Mouse (Mus musculus): ENCODE results near the gene H2-D1. TPM values are rescaled to one million over a fixed set of nuclear protein-coding genes. Genes with fewer than 3 reads are reported as not detected.
"Not testable (repeated sequence)": the region's sequence is repeated elsewhere in the genome, so short reads cannot be mapped to it uniquely, and the experiment has no call there.

Gene H2-D1
- polyA plus RNA-seq, 1 experiment from 2014 or later: 107 TPM

DNA sequence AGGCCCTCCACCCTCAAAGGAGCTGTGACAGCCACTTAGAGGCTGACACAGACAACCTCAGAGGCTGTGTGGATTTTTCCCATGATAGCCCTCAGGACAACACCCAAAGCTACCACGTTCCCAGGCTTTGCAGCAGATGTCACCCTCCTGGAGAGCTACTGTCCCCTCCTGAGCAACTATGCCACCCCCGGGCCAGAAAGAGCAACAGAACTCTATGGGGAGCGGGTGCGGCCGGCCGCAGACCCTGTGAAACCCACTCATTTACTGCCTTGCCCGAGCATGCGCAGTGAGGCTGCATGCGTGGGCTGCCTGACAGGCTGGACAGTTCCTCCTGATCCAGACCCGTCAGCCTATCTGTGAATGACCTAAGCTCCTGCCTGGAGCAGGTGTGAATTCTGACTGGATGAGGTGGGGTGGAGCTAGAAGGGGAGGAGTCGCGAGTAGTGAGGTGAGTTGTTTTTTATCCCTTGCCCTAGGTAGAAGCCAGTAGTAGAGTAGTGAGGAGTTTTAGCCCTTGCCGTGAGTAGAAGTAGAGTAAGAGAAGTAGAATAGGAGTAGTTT is 13.9 kb downstream of the H2-D1 start:
- no peak overlapping the region for H3K27ac ChIP-seq (ENCODE audit: low read length)
- H3K9me3 ChIP-seq (replicated peaks; ENCODE audit: control insufficient read depth, low read length): no peaks in the 10 kb centered on the region
- no peak overlapping the region for H3K4me3 ChIP-seq (ENCODE audit: low read depth, low read length)
- H3K36me3 ChIP-seq (ENCODE audit: control insufficient read depth, insufficient read depth): no peaks in the 10 kb centered on the region
- ATAC-seq (ENCODE audit: low read depth): no peak
- peaks cover 16% of the 10 kb centered on the region for H3K27me3 ChIP-seq (ENCODE audit: control insufficient read depth, insufficient read depth, low read depth, low read length)
- H3K9ac ChIP-seq (ENCODE audit: low read depth, low read length): no peak overlapping the region
- no peak overlapping the region for H3K4me2 ChIP-seq (ENCODE audit: low read depth, low read length)
- 20% methylated on average over 13 of the region's 13 CpGs for WGBS (ENCODE audit: insufficient replicate concordance)
- H3K4me1 ChIP-seq (ENCODE audit: control insufficient read depth, low read depth, low read length): no peaks in the 10 kb centered on the region

DNA sequence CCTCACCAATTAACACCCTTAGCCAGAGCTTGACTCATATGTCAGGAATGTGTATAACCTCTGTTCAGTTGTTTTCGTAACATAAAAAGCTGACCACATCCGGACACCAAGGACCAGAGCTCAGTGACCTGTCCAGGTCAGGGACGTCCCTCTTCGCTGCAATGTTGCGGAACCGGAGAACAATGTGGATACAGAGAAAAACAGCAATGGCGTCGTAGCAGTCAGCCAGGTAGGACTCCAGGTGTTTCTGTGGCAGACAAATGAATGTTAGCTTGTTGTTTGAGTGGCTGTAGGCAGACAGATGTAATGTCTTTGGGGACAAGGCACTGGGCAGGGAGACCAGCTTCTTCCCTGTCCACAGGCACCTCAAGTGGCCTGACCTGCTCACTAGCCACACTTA is 15.5 kb downstream of the H2-D1 start:
- no peaks in the 10 kb centered on the region for H3K4me1 ChIP-seq (ENCODE audit: control insufficient read depth, low read depth, low read length)
- no peak for ATAC-seq (ENCODE audit: low read depth)
- peaks cover 16% of the 10 kb centered on the region for H3K27me3 ChIP-seq (ENCODE audit: control insufficient read depth, insufficient read depth, low read depth, low read length)
- no peak overlapping the region for H3K4me2 ChIP-seq (ENCODE audit: low read depth, low read length)
- no peak overlapping the region for H3K4me3 ChIP-seq (ENCODE audit: low read depth, low read length)
- 65% methylated on average over 8 of the region's 8 CpGs for WGBS (ENCODE audit: insufficient replicate concordance)
- H3K9me3 ChIP-seq (replicated peaks; ENCODE audit: control insufficient read depth, low read length): no peaks in the 10 kb centered on the region
- no peaks in the 10 kb centered on the region for H3K36me3 ChIP-seq (ENCODE audit: control insufficient read depth, insufficient read depth)
- H3K9ac ChIP-seq (ENCODE audit: low read depth, low read length): no peak overlapping the region
- H3K27ac ChIP-seq (ENCODE audit: low read length): no peak overlapping the region

GRCm38 (mm10) chr17:35278957-35279688 is 16.6 kb downstream of the H2-D1 start:
- ATAC-seq (ENCODE audit: low read depth): no peak
- no peak overlapping the region for H3K27ac ChIP-seq (ENCODE audit: low read length)
- H3K4me2 ChIP-seq (ENCODE audit: low read depth, low read length): no peak overlapping the region
- no peaks in the 10 kb centered on the region for H3K4me1 ChIP-seq (ENCODE audit: control insufficient read depth, low read depth, low read length)
- peaks cover 16% of the 10 kb centered on the region for H3K27me3 ChIP-seq (ENCODE audit: control insufficient read depth, insufficient read depth, low read depth, low read length)
- H3K4me3 ChIP-seq (ENCODE audit: low read depth, low read length): no peak overlapping the region
- no peaks in the 10 kb centered on the region for H3K36me3 ChIP-seq (ENCODE audit: control insufficient read depth, insufficient read depth)
- no peak overlapping the region for H3K9ac ChIP-seq (ENCODE audit: low read depth, low read length)
- H3K9me3 ChIP-seq (replicated peaks; ENCODE audit: control insufficient read depth, low read length): no peaks in the 10 kb centered on the region
- WGBS (ENCODE audit: insufficient replicate concordance): 66% methylated on average over 13 of the region's 13 CpGs

GRCm38 (mm10) chr17:35280276-35280675 is 17.7 kb downstream of the H2-D1 start:
- ATAC-seq (ENCODE audit: low read depth): no peak
- 56% methylated on average over 3 of the region's 3 CpGs for WGBS (ENCODE audit: insufficient replicate concordance)
- Histone ChIP-seq H3K4me1 (ENCODE audit: control insufficient read depth, low read depth, low read length) (no peaks in the 10 kb centered on the region), H3K27ac (ENCODE audit: low read length) (no peak overlapping the region), H3K4me3 (ENCODE audit: low read depth, low read length) (no peak overlapping the region), H3K36me3 (ENCODE audit: control insufficient read depth, insufficient read depth) (no peaks in the 10 kb centered on the region), H3K9ac (ENCODE audit: low read depth, low read length) (no peak overlapping the region), H3K4me2 (ENCODE audit: low read depth, low read length) (no peak overlapping the region), H3K27me3 (ENCODE audit: control insufficient read depth, insufficient read depth, low read depth, low read length) (peaks cover 16% of the 10 kb centered on the region), H3K9me3 (replicated peaks; ENCODE audit: control insufficient read depth, low read length) (no peaks in the 10 kb centered on the region)

DNA sequence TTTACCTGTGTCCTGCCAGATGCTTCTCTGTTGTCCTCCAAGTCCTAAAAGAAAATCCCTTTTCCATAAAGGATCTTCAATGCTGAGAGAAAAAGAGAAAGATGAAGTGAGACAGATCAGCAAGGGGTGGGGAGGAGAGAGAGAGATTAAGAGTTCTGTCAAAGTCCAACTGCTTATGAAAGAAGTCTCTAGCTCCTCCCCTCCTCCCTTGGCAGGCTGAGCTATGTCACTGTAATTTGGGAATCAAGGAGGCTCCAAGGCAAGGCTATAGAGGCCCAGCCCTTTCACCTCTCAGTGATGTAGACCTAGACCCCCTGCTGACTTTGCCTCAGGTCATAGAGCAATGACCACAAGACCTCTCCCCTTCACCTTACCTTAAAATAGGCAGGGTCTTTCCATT is 22.9 kb downstream of the H2-D1 start:
- H3K27me3 ChIP-seq (ENCODE audit: control insufficient read depth, insufficient read depth, low read depth, low read length): no peaks in the 10 kb centered on the region
- no peak overlapping the region for H3K27ac ChIP-seq (ENCODE audit: low read length)
- H3K4me3 ChIP-seq (ENCODE audit: low read depth, low read length): no peak overlapping the region
- H3K4me2 ChIP-seq (ENCODE audit: low read depth, low read length): no peak overlapping the region
- H3K9ac ChIP-seq (ENCODE audit: low read depth, low read length): no peak overlapping the region
- ATAC-seq (ENCODE audit: low read depth): no peak
- H3K9me3 ChIP-seq (replicated peaks; ENCODE audit: control insufficient read depth, low read length): no peaks in the 10 kb centered on the region
- H3K36me3 ChIP-seq (ENCODE audit: control insufficient read depth, insufficient read depth): no peaks in the 10 kb centered on the region
- H3K4me1 ChIP-seq (ENCODE audit: control insufficient read depth, low read depth, low read length): no peaks in the 10 kb centered on the region

DNA sequence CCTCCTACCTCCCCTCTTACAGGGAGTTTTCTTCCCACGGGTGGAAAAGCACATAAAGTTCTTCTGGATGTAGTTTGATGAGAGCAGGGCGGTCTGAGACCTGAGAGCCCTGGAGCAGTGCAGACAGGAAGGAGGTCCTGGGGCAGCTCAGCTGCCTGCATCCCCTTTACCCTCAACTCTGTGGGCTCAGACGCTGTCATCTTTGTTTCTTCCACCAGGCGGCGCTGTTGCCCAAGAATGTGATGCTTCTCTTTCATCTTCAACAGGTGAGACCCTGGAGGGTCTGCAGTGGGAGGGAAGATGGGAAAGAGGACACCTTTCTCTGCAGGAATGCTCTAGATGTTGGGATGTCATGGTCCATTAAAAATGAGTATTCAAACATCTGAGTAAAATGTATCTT is 33.3 kb downstream of the H2-D1 start:
- H3K9ac ChIP-seq (ENCODE audit: low read depth, low read length); ATAC-seq (ENCODE audit: low read depth); H3K27ac ChIP-seq (ENCODE audit: low read length); H3K9me3 ChIP-seq (replicated peaks; ENCODE audit: control insufficient read depth, low read length); H3K4me2 ChIP-seq (ENCODE audit: low read depth, low read length); H3K4me1 ChIP-seq (ENCODE audit: control insufficient read depth, low read depth, low read length); H3K36me3 ChIP-seq (ENCODE audit: control insufficient read depth, insufficient read depth); H3K27me3 ChIP-seq (ENCODE audit: control insufficient read depth, insufficient read depth, low read depth, low read length); H3K4me3 ChIP-seq (ENCODE audit: low read depth, low read length): not testable (repeated sequence)
- 0% methylated on average over 5 of the region's 5 CpGs for WGBS (ENCODE audit: insufficient replicate concordance)

DNA sequence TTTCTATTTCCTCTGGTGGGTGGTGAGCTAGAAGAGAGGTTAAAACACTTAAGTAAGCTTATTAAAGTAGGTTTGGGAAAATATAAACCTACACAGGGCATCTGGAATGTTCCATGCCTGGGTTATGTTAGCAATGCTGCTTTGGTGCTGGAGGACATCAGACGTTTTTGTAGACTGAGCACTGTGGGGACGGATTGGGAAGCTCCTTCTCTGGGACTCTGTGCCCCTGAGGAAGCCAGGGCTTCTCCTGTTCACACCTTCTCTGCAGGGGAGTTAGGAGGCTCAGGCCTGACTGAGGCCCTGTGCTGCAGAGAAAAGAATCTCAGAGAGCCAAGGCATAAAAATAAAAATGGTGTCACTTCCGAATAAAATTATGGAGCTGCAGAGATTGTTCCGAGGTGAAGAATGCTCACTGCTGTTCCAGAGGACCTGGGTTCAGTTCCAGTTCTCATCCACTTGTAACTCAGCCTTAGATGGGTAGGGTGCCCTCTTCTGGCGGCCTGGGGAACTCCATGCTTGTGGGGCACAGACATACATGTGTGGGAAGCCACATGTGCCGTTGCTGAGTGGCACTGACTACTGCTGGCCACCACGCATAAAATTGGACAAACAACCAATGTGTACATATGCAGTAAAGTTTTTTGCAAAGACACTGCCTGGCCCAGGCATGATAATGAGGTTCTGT is 37.9 kb downstream of the H2-D1 start:
- not testable (repeated sequence) for ATAC-seq (ENCODE audit: low read depth); H3K27ac ChIP-seq (ENCODE audit: low read length); H3K9ac ChIP-seq (ENCODE audit: low read depth, low read length); H3K27me3 ChIP-seq (ENCODE audit: control insufficient read depth, insufficient read depth, low read depth, low read length); H3K9me3 ChIP-seq (replicated peaks; ENCODE audit: control insufficient read depth, low read length); H3K36me3 ChIP-seq (ENCODE audit: control insufficient read depth, insufficient read depth); H3K4me1 ChIP-seq (ENCODE audit: control insufficient read depth, low read depth, low read length); H3K4me2 ChIP-seq (ENCODE audit: low read depth, low read length); H3K4me3 ChIP-seq (ENCODE audit: low read depth, low read length)
- 66% methylated on average over 7 of the region's 7 CpGs for WGBS (ENCODE audit: insufficient replicate concordance)

- H3K27me3 ChIP-seq (ENCODE audit: control insufficient read depth, insufficient read depth, low read depth, low read length): no peaks in the 10 kb centered on the region
- H3K4me2 ChIP-seq (ENCODE audit: low read depth, low read length): peak overlapping the region; percentile 20; the same call in 1 of the 2 replicates
- H3K9me3 ChIP-seq (replicated peaks; ENCODE audit: control insufficient read depth, low read length): no peaks in the 10 kb centered on the region
- H3K4me1 ChIP-seq (ENCODE audit: control insufficient read depth, low read depth, low read length): no peaks in the 10 kb centered on the region
- no peaks in the 10 kb centered on the region for H3K36me3 ChIP-seq (ENCODE audit: control insufficient read depth, insufficient read depth)
- no peak overlapping the region for H3K4me3 ChIP-seq (ENCODE audit: low read depth, low read length)
- ATAC-seq (ENCODE audit: low read depth): no peak
- H3K27ac ChIP-seq (ENCODE audit: low read length): no peak overlapping the region
- H3K9ac ChIP-seq (ENCODE audit: low read depth, low read length): no peak overlapping the region
- 16% methylated on average over 13 of the region's 13 CpGs for WGBS (ENCODE audit: insufficient replicate concordance)
These were observed 39.2 kb downstream of the H2-D1 start for GRCm38 (mm10) chr17:35301645-35302258.

DNA sequence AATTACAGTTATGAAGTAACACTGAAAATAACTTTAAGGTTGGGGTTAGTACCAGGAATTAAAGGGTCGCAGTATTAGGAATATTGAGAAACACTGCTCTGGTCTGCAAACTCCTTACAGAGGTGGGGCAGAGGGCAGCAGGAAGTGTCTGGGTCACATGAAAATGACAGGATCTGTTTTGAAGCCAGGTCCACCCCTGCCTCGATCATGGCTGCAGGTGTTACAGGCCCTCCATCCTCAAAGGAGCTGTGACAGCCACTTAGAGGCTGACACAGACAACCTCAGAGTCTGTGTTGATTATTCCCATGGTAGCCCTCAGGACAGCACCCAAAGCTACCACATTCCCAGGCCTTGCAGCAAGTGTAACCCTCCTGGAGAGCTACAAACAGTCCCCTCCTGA is 40.7 kb downstream of the H2-D1 start:
- no peak for ATAC-seq (ENCODE audit: low read depth)
- Histone ChIP-seq H3K4me3 (ENCODE audit: low read depth, low read length) (no peak overlapping the region), H3K4me2 (ENCODE audit: low read depth, low read length) (no peak overlapping the region), H3K9me3 (replicated peaks; ENCODE audit: control insufficient read depth, low read length) (no peaks in the 10 kb centered on the region), H3K27ac (ENCODE audit: low read length) (no peak overlapping the region), H3K4me1 (ENCODE audit: control insufficient read depth, low read depth, low read length) (no peaks in the 10 kb centered on the region), H3K36me3 (ENCODE audit: control insufficient read depth, insufficient read depth) (no peaks in the 10 kb centered on the region), H3K27me3 (ENCODE audit: control insufficient read depth, insufficient read depth, low read depth, low read length) (no peaks in the 10 kb centered on the region), H3K9ac (ENCODE audit: low read depth, low read length) (no peak overlapping the region)
- 43% methylated on average over 2 of the region's 2 CpGs for WGBS (ENCODE audit: insufficient replicate concordance)

All from liver, embryonic 16.5 days (tissue).